Mouse (Mus musculus) CH12F3 (cell line): ENCODE measurements around the gene Cnot10.

ENCODE experiments used
- in situ Hi-C: fragments of 300-500 bp; cut with MboI; formaldehyde crosslinking; loops from 2 replicates; pipeline ENCODE4 v1.14.3; 2020; ENCODE audit warnings: low sequenced_read_pairs

Cnot10 gene

DNA sequence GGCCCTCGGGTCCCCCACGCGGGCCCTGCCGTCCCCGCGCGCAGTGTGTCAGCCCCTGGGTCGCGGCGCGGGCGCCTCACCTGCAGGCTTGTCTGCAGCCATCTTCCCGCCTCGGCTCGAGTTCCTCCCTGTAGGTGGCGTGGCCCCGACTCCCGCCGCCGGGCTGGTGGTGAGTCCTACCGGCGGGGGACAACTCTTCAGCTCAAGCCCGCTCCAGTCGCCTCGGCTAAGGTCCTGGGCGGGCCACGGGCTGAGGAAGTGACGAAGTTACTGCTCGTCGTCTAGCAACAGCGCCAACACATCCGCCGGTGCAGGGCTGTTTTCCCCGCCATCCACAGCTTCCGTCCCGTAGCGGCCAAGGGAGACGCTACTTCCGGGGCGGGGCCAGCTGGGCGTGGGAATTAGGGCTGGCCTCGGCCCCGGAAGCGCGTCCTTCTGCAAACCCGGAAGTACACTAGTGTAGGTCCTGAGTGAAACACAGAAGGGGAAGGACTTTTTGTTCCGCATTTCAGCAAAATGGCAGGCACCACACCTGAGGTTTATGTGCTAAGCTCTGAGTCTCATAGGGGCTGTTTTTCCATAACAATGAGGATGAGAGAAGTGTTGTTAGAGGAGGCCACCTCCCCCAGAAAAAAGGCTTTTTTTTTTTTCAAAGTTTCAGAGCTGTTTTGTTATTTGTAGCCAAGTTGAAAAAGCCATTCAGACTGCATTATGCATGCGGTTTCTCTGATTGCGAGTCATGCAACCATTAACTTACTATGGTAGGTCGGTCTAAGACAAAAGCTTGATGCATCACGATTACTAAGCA lies at the start of gene Cnot10:
TSS of gene Cnot10 (minus strand) at position 346 of the 808 bp plus-strand sequence.
- in situ Hi-C loops: no loop called here

DNA sequence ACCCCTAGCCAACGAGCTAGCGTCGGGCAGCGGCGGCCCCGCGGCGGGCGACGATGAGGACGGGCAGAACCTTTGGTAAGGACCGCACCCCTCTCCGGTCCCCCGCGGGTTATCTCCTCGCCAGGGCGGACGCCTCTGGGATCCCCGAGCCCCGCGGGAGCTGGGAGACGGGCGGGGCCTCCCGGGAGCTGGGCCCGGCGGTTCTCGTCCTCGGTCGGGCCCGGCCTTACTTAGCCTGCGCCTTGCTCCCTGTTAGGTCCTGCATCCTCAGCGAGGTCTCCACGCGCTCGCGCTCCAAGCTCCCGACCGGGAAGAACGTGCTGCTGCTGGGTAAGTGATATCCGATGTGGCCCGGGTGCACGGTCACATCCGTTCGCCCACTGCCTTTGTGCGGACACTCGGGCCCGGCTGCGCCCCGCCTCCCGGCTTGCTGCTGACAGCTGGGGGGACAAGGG lies 49.0 kb upstream of the Cnot10 start:
- in situ Hi-C loops: no loop called here

DNA sequence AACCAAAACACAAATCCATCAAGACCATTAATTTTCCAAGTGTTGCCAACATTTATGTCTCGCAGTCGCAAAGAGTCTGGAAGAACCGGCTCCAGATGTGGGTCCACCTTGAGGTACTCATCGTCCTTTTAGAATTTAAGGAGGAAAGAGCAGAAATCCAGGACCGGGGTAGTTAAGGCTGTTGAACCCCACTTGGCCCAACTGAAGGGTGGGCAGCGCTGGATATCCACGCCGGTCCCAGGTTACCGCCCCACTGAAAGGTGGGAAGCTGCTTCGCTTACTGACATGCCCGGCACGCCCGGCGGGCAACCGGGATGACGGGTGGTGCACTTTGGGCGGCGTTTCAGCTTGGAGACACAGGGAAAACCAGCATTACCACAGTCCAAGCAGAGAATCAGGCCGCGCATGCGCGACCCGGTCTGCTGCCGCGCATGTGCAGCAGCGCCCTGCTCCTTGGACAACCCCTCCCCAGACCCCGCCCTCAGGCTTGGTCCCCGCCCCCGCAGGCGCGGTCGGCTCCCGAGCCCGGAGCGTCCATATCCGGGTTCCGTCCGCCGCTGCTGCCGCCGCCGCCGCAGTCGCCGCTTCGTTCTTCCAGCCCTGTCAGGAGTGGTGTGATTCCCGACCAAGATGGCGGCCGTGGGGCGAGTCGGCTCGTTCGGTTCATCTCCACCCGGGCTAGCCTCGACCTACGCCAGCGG lies 48.4 kb upstream of the Cnot10 start, which contains the start of gene Dync1li1:
TSS of gene Dync1li1 (plus strand) at position 539 of the 701 bp plus-strand sequence.
- in situ Hi-C loops: no loop called here

DNA sequence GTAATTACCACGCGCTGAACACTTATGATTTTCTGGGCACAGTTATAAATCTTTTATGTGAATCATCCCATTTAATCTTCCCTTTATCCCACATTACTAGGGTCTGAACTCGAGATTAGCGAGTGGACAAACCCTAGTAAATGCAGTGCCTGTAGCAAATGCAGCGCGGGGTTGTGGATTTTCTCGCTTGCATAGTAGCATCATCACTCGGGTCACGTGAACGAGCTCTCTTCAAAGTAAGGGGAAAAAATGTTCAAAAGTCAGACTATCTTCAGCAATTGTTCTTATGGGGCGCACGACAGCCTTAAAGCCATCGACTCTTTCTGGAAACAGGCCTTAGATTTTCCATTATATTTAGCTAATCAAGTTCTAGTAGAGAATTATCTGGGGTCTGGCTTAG lies 47.7 kb upstream of the Cnot10 start:
- in situ Hi-C loops: no loop called here

DNA sequence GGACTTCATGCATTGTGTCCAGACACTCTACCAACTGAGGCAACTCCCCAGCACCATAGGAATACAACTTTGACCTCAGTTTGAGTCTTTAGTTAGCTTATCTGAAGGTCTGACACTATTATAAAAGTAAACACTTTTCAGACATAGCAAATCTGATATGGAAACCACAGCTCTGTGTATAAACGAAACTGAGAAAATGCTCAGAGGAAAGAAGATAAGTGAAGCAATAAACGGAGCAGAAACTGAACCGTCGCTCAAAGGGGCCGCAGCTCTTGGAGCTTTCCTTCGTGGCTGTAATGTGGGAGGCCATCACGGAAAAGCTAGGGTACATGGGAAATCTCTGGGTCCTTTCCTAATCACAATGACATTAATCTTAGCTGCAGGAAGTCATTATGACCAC lies 46.3 kb upstream of the Cnot10 start:
- in situ Hi-C loops: no loop called here

DNA sequence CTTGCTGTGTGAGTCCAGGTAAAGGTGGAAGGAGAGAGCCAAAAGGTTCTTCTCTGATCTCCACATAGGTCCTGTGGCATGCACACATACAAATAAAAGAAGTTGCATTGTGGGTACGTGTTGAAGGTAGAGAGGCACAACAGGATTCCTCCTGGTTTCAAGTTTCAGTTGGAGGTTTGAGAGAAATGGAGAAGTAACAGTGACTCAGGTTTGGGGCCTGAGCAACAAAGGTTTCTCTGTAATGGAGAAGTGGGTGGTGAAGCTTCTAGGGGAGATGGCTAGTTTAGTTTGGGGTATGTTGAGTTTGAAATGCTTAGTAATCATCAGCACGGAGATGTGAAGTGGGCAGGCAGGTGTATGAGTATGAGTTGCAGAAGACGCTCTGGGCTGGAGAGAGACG lies 42.2 kb upstream of the Cnot10 start:
- in situ Hi-C loops: no loop called here

DNA sequence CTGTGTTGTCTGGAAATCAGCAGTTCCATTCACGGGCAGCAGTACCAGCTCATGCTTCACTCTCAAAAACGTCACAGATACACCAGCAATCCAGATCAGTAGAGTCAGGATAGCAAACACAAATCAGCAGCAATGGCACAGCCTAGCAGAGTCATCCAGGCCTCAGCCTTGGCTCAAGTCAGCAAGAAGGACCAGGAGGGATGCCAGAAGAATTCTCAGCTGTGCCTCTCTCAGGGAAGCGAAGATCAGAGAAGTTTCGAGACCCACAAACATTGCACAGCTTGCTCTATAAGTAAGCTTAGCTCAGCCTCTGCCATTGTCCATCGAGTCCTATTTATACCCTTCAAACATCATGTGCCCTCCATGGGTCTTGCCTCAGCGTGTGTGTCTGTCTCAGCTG lies 40.5 kb upstream of the Cnot10 start:
- in situ Hi-C loops: no loop called here

DNA sequence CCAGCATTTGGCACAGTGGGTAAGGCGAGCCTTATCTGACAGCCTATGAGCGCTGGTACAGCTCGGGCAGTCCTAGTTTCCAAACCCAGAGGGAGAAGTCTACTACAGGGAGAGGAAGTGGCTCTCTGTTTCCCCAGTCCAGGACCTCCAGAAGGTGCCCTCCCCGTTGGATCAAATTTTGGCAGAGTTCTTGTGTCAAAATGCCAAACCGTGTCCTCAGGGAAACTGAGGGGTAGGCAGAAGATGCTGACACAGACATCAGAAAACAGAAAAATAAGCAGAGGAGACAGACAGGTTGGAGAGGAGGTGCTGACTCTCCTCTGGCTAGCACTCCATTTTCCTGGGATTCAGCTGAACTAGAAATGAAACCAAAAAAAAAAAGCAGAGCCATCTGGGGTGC lies 40.0 kb upstream of the Cnot10 start:
- in situ Hi-C loops: no loop called here

DNA sequence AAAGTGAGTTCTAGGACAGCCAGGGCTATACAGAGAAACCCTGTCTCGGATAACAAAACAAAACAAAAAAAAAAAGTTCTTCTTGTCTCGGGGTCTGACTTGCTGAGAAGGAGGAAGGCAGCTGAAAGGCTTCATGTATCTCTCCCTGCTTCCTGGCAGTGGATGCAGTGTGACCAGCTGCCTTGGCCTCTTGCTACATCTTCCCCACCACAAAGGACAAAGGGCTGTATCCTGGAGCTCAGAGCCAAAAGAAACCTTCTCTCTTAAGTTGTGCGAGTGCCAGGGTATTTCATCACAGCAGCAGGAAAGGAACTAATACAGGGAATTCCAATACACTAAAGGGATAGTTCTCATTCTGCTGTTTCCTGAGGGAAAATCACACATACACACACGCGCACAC lies 38.6 kb upstream of the Cnot10 start:
- in situ Hi-C loops: no loop called here

DNA sequence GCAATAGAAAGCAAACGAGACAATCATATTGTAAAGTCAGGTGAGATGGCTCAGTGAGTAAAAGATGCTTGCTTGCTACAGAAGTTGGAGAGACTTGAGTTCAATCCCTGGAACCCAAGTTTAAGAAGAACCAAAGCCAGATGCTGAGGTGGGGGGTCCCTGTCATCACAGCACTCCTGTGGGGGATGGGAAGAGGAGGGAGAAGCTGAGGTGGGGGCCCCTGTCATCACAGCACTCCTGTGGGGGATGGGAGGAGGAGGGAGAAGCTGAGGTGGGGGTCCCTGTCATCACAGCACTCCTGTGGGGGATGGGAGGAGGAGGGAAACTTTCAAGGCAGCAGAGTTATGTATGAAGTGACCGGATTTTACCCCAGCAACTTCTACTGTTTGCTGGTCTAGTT lies 33.6 kb upstream of the Cnot10 start:
- in situ Hi-C loops: no loop called here

DNA sequence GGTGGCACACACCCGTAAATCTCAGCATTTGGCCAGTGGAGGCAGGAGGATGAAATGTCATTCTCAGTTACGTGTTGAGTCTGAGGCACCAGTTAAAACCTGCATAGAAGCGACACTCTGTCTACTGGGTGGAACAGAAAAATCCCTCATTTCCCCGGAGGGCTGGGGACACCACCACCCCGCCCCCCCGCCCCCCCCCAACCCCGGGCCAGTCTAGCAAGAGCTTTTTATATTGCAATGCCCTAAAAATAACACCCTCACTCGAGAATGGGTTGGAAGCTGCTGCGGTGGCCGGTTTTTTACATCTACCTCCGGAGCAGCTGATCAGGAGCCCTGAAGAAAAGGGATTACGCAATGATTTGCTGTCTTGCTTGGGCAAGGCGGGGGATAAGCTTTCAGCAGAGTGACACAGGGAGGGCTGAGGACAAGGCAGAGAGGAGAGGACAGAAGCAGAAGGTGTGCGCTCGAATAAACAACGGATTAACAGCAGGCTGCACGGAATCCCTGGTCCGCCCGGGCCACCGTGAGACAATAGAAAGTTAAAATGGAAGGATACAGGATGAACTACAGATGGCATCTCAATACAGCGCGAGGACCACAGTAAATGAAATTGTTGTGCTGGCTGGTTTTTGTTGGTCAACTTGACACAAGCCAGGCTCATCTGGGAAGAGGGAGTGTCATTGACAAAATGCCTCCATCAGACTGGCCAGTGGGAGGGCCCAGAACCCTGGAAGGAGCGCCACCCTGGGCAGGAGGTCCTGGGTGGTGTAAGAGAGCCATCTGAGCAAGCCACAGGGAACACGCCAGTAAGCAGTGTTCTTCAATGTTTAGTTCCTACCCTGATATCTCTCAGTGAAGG lies 32.9 kb upstream of the Cnot10 start:
- in situ Hi-C loops: no loop called here

DNA sequence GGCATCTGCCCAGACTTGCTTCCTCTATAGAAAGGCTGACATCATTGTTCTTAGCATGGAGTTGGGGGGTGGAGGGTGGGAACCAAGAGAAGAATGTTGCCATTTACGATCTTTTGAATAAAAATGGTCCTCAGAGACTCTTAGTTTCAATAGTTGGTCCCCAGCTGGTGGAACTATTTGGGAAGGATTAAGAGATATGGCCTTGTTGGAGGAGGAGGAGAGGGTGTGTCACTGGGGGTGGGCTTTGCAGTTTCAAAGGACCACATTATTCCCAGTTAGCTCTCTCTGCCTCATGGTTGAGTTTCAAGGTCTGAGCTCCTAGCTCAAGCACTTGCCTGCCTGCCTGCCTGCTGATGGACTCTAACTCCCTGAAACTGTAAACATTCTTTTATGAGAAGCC lies 32.0 kb upstream of the Cnot10 start:
- in situ Hi-C loops: no loop called here

DNA sequence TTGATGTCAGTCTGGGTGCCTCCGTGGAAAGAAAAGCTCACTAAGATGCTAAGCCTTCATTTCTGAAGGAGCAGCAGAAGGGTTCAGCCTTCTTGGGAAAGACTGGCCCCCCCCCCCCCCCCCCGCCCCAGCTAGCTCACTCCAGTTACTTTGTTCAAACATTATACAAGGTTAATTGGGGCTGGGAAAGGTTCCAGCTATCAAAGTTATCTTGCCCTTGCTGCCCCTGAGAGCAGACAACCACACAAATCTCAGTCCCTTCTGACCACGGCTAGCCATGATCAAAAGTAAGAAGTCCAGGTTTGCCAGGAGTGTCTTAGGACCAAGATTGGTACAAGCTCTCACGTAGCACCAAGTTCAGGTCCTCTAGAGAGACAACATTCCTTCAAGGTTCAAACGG lies 29.0 kb upstream of the Cnot10 start:
- in situ Hi-C loops: no loop called here

DNA sequence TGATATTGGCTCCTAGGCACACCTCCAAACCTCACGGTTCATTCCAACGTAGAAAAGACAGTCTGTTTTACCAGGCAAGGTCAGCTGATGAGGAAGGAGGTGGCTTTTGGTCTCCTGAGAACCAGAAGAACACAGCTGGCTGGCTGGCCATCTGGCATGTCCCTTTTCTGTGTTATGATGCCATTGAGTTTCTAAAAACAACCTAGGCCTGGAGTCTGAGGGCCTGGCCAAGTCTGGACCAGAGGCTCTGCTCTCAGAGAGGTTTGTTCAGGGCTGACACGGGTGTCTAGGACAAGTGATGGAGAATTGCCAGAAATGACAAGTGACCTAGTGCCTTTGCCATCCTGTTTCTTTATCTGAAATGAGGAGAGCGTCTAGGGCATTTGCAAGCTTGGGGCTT lies 28.1 kb upstream of the Cnot10 start:
- in situ Hi-C loops: no loop called here

DNA sequence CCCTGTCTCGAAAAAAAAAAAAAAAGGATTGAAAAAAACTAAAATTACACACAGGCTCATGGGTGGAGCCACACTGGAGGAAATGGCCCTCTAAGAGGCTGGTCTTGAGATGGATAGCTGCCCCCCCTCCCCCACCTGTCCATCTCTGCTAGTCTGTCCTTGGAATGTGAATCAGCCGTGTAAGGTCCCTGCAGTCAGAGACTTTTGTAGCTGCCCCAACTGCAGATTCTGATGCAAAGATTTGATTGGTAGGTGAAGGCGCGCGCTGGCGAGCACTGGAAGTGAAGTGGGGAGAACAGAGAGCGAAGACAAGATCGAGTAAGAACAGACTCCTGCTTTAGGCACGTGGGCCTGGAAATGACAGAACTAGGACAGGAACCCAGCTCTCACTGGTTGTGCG lies 26.9 kb upstream of the Cnot10 start:
- in situ Hi-C loops: no loop called here

DNA sequence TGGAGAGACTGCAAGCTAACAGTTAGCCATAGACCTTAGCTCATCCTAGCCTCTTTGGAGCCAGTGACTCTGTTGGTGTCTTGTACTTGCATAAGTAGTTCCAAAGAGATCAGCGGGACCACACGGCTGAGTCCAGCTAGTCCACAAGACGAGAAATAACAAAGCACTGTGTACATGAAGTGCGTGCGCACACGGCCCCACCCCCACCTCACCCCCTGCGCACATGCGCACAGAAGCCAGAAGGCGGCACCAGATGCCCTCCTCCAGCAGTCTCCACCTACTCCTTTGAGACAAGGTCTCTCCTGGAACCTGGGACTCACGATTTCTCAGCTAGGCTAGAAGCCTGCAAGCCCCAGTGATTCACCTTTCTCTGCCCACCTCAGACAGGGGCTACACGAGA lies 23.8 kb upstream of the Cnot10 start:
- in situ Hi-C loops: no loop called here

DNA sequence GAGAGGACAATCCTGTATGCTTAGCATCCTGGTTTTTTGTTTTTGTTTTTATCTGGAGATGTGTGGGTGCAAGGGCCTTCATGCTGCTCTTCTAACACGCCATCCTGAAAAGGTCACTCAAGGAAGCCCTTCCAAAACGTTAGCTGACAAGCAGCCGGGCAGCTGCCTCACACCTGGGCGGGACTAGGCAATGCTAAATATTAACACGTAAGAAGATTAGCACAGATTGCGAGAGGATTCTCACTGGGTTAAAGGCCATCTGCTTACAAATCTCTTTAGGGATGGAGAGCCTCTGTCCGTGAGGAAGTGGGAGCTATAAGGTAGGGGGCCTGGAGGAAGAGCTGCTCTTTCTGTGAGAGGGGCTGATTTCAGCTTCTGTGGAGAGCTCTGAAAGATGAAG lies 22.0 kb upstream of the Cnot10 start:
- in situ Hi-C loops: no loop called here

DNA sequence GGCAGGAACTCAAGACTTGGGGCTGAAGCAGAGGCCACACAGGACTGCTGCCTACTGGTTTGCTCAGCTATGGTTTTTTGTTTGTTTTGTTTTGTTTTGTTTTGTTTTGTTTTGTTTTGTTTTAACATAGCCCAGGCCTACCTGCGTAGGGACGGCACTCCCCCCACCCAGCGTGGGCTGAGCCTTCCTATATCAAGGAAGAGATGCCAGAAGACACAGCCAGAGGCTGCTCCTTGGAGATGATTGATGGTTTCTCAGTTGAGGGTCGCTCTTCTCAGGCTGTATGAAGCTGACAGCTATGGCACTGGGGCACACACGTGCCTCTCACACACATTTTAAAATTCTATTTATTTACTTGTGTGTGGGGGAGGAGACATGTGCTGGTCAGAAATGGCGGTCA lies 21.0 kb upstream of the Cnot10 start:
- in situ Hi-C loops: no loop called here

DNA sequence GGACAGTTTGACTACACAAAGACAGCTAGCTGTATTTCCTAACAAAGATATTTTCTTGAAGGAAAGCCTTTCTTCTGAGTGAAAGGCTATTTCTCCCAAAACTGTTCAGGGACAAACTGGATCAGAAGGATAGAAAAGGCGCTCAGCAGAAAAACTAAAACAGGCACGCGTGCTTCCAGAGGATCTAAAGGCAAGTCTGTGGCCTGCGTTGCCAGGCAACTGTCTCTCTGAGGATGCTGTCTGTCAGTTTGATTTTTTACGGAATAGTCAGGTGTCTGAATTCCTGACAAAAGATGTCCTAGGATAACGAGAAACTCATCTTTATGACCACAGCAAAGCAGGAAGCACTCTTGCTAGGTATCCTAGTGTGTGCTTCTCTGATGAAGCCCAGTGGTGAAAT lies 20.5 kb upstream of the Cnot10 start:
- in situ Hi-C loops: no loop called here

DNA sequence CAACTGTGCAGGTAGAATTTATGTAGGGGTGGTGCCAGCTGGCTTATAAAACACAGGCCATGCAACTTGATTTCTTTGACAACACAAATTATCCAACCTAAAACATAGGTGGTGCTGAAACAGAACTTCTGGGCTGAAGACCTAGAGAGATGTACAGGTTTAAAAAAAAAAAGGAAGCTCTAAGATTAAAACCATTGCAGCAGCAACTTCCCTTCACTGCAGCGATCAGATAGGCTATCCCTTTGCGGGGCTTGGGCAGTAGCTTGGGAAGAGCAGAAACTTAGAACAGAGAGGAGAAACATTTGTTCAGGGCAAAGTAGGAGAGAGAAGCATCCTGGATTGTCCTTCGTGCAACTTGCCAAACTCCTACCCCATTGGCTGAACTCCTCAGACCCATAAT lies 16.7 kb upstream of the Cnot10 start:
- in situ Hi-C loops: no loop called here

DNA sequence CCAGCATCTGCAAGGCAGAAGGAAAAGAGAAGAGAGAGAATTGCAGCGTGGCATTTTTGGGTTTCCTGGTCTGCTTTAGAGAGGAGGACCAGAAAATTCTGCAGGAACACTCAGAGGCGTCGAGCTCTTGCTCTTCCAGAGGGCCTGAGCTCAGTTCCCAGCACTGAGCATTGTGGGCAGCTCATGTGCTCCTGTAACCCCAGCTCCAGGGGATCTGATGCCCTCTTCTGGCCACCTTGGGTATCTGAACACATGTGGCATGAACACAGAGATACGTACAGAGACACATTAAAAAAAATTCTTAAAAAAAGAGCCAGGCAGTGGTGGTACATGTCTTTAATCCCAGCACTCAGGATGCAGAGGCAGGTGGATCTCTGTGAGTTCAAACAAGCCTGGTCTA lies 15.4 kb upstream of the Cnot10 start:
- in situ Hi-C loops: no loop called here
